Mouse (Mus musculus) kidney, adult 18-20 months (tissue): Measurements from ENCODE around the gene Ubb.

Experiments used
- DNase-seq: peaks from one replicate; pipeline ENCODE4 v3.0.0; 2021

Gene Ubb

GRCm38 (mm10) chr11:62589391-62589790, 38.4 kb downstream of the Ubb start:
- DNase-seq: no peak

GRCm38 (mm10) chr11:62591026-62591425, 40.1 kb downstream of the Ubb start:
- no peak for DNase-seq

- no peak for DNase-seq
Observed at GRCm38 (mm10) chr11:62591904-62592575, 41.1 kb downstream of the Ubb start.

GRCm38 (mm10) chr11:62598571-62598970, 47.6 kb downstream of the Ubb start:
- DNase-seq: no peak

GRCm38 (mm10) chr11:62601732-62602618, 51.0 kb downstream of the Ubb start:
- no peak for DNase-seq
